Mouse (Mus musculus): ENCODE results near the gene Peli3. TPM values are rescaled to one million over a fixed set of nuclear protein-coding genes. Genes with fewer than 3 reads are reported as not detected.

The Peli3 gene
- polyA plus RNA-seq, 1 experiment: 22.6 TPM

DNA sequence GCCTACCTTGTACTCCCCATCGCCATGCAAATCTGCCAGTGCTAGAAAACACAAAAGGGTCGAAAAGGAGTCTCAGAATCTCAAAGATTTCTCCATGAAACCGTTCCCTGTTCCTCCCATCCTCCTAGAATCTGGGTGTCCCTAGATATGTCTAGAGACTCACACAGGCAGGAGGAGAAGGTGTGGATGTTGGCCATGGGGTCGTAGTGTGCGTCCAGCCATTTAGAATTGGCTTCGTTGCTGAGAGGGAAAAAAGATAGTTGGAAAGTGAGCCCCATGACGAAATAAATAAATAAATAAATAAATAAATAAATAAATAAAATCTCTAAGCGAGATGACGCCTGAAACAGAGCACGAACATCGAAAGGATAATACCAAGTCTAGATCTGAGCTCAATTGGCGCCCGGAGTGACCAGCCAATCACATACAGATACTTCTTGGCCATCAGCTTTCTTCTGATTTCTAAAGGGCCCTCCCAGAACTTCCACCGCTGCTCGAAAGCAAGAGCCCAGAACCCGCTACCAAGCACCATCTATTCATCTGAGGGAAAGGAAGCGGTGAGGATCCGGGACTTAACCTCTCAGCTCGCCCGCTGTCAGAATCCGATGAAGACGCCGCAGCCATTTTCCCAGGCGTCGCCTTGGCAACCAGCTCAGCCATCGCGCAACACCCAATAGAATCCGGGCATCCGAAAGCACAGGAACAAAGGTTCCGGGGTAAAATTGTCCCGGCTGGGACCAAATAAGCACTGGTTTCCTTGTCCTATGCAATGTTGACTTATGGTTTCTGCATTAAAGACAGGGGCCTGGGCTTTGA is 36.7 kb downstream of the Peli3 start, which contains the start of gene Bbs1:
Bbs1 (minus strand) TSS at position 650 of the 816 bp plus-strand sequence.
- Histone ChIP-seq H3K4me3 (replicated peaks; ENCODE audit: insufficient read depth, low read depth, low read length) (peak within 1 kb of the TSS; percentile 100), H3K27me3 (ENCODE audit: control insufficient read depth, insufficient read depth, low read length) (no peaks in the 10 kb centered on the region), H3K27ac (ENCODE audit: insufficient read depth, low read length) (peak within 1 kb of the TSS; percentile 48; the same call in 1 of the 2 replicates), H3K4me1 (ENCODE audit: control insufficient read depth, insufficient read depth, low read length) (peaks cover 2% of the 10 kb centered on the region; the same call in 1 of the 2 replicates)
- peak; percentile 78 to 85 for DNase-seq
- 4% methylated on average over 31 of the region's 31 CpGs for WGBS
- TF ChIP-seq CTCF (IDR thresholded peaks at IDR 0.05; ENCODE audit: borderline replicate concordance, insufficient read depth, low read depth, low read length): no peak
- TF ChIP-seq POLR2A (IDR thresholded peaks at IDR 0.05; ENCODE audit: borderline replicate concordance, insufficient read depth, low read length): peak; percentile 65; the same call in 1 of the 2 replicates

DNA sequence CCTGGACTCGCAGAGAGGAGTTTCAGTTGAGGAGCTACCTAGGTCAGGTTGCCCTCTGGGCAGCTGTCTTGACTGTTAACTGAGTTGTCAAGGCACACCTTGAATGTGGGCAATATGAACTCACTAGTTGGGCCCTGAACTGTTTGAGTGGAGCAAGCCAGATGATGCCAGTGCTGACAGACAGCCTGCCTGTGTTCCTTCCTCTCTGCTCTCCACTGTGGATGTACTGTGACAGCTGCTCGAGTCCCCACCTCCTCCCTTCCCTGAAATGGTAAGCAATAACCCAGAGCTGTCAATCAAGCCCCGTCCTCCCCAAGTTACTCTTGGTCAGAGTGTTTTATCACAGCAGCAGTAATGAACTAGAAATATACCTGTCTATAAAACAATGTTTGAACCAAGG is 43.0 kb downstream of the Peli3 start:
- H3K4me1 ChIP-seq (ENCODE audit: control insufficient read depth, insufficient read depth, low read length): no peaks in the 10 kb centered on the region
- 75% methylated on average over 3 of the region's 3 CpGs for WGBS
- DNase-seq: no peak
- no peaks in the 10 kb centered on the region for H3K27me3 ChIP-seq (ENCODE audit: control insufficient read depth, insufficient read depth, low read length)
- TF ChIP-seq CTCF (IDR thresholded peaks at IDR 0.05; ENCODE audit: borderline replicate concordance, insufficient read depth, low read depth, low read length) (no peak), POLR2A (IDR thresholded peaks at IDR 0.05; ENCODE audit: borderline replicate concordance, insufficient read depth, low read length) (no peak)
- H3K27ac ChIP-seq (ENCODE audit: insufficient read depth, low read length): no peak overlapping the region
- no peak overlapping the region for H3K4me3 ChIP-seq (replicated peaks; ENCODE audit: insufficient read depth, low read depth, low read length)

DNA sequence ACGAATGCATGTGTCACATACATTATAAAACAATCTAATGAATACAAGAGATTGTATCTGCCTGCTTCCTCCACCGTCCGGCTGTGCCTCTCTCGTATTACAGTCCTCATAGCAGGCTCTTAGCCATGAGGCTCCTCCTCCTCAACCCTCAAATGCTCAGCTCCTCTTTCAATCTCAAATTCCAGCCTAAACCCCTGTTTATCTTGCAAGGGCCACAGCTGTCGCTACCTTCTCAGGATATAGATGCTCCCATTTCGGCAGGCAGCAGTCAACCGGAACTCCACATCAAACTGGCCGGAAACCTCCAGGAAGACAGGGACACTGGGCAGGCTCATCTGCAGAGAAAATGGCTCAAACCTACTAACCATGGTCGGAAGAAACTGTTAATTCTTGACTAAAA is 44.0 kb downstream of the Peli3 start:
- TF ChIP-seq CTCF (IDR thresholded peaks at IDR 0.05; ENCODE audit: borderline replicate concordance, insufficient read depth, low read depth, low read length): no peak
- TF ChIP-seq POLR2A (IDR thresholded peaks at IDR 0.05; ENCODE audit: borderline replicate concordance, insufficient read depth, low read length): no peak
- no peak overlapping the region for H3K4me3 ChIP-seq (replicated peaks; ENCODE audit: insufficient read depth, low read depth, low read length)

DNA sequence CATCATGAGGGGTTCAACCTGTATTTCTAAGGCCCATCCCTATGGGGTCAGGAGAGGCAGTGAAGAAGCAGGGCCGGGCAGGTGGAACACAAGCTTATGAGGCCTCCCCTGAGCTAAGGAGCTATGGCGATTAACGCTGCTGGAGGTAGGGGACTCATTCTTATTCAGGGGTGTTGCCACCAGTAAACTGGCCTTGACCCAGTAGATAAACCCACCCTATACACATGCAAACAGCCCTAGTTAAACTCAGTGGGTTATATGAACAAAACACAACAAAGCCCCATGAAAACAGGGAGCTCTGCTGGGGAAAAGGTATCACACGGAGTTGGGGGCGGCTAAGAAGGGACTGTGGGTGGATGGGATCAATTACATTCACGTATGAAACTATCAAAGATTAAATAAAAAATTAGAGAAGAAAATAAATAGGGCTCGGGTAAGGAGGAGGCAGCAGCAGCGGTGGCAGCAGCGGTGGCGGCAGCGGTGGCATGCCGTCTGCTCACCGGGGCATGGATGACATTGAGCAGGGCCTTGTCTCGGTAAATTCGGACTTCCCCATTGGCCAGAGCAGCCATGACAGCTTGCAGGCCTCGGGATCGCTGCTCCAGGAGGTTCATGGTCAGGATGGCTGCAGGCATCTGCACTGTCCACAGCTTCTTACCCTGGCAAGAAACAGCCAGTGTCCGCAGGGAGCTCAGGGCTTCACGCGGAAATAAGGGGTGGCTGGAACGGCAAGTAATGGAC is 46.0 kb downstream of the Peli3 start:
- H3K4me1 ChIP-seq (ENCODE audit: control insufficient read depth, insufficient read depth, low read length): no peaks in the 10 kb centered on the region
- H3K4me3 ChIP-seq (replicated peaks; ENCODE audit: insufficient read depth, low read depth, low read length): no peak overlapping the region
- no peak for TF ChIP-seq POLR2A (IDR thresholded peaks at IDR 0.05; ENCODE audit: borderline replicate concordance, insufficient read depth, low read length)
- TF ChIP-seq CTCF (IDR thresholded peaks at IDR 0.05; ENCODE audit: borderline replicate concordance, insufficient read depth, low read depth, low read length): no peak
- no peak for DNase-seq
- WGBS: 59% methylated on average over 21 of the region's 21 CpGs
- no peak overlapping the region for H3K27ac ChIP-seq (ENCODE audit: insufficient read depth, low read length)
- no peaks in the 10 kb centered on the region for H3K27me3 ChIP-seq (ENCODE audit: control insufficient read depth, insufficient read depth, low read length)

More for the DNA sequence above, 44.0 kb downstream of the Peli3 start:
- DNase-seq: no peak
- no peak overlapping the region for H3K27ac ChIP-seq (ENCODE audit: insufficient read depth, low read length)
- no peaks in the 10 kb centered on the region for H3K4me1 ChIP-seq (ENCODE audit: control insufficient read depth, insufficient read depth, low read length)
- WGBS: 88% methylated on average over 9 of the region's 9 CpGs
- no peaks in the 10 kb centered on the region for H3K27me3 ChIP-seq (ENCODE audit: control insufficient read depth, insufficient read depth, low read length)

DNA sequence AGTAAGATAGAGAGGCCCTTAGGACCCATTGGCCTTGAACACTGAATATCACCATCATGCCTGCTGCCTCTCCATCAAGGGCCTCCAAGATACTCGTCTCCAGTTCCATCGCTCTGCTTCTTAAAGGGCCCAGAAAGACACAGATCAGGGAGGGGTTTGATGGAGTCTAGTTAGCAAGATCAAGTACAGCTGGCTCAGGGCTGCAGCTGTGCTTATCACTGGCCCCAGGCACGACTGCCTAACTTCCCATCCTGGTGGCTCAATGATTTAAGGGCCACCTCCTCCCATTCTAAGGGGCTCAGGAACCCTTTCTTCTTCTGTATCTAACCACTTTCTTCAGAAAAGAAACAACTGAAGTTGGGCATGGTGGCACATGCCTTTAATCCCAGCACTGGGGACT is 51.1 kb downstream of the Peli3 start:
- TF ChIP-seq CTCF (IDR thresholded peaks at IDR 0.05; ENCODE audit: borderline replicate concordance, insufficient read depth, low read depth, low read length) (no peak), POLR2A (IDR thresholded peaks at IDR 0.05; ENCODE audit: borderline replicate concordance, insufficient read depth, low read length) (no peak)

DNA sequence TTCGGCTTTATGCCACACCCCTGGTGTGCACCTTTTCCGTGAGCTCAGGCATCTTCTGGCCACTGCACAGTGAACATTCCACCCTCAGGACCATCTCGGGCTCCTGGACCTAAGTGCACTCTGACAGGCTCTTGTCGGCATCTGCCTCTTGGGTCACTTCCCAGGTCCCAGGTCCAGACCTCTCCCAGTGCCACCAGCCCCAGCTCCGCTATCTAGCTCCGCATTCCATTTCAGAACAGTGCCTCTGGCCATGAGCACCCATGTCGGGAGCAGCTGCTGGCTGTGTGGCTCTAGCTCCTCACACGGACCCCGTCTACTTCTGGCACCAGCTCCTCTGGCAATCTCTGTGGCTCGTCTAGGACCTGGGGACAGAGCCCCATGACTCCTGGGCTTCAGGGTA is 53.1 kb downstream of the Peli3 start:
- H3K27ac ChIP-seq (ENCODE audit: insufficient read depth, low read length): no peak overlapping the region
- H3K4me3 ChIP-seq (replicated peaks; ENCODE audit: insufficient read depth, low read depth, low read length): no peak overlapping the region
- DNase-seq: no peak
- 75% methylated on average over 10 of the region's 10 CpGs for WGBS
- no peaks in the 10 kb centered on the region for H3K4me1 ChIP-seq (ENCODE audit: control insufficient read depth, insufficient read depth, low read length)
- H3K27me3 ChIP-seq (ENCODE audit: control insufficient read depth, insufficient read depth, low read length): no peaks in the 10 kb centered on the region
- no peak for TF ChIP-seq POLR2A (IDR thresholded peaks at IDR 0.05; ENCODE audit: borderline replicate concordance, insufficient read depth, low read length)
- TF ChIP-seq CTCF (IDR thresholded peaks at IDR 0.05; ENCODE audit: borderline replicate concordance, insufficient read depth, low read depth, low read length): no peak

More for the DNA sequence above, 51.1 kb downstream of the Peli3 start:
- Histone ChIP-seq H3K27me3 (ENCODE audit: control insufficient read depth, insufficient read depth, low read length) (no peaks in the 10 kb centered on the region), H3K4me1 (ENCODE audit: control insufficient read depth, insufficient read depth, low read length) (no peaks in the 10 kb centered on the region), H3K27ac (ENCODE audit: insufficient read depth, low read length) (no peak overlapping the region), H3K4me3 (replicated peaks; ENCODE audit: insufficient read depth, low read depth, low read length) (no peak overlapping the region)
- WGBS: 79% methylated on average over 3 of the region's 3 CpGs
- DNase-seq: no peak

DNA sequence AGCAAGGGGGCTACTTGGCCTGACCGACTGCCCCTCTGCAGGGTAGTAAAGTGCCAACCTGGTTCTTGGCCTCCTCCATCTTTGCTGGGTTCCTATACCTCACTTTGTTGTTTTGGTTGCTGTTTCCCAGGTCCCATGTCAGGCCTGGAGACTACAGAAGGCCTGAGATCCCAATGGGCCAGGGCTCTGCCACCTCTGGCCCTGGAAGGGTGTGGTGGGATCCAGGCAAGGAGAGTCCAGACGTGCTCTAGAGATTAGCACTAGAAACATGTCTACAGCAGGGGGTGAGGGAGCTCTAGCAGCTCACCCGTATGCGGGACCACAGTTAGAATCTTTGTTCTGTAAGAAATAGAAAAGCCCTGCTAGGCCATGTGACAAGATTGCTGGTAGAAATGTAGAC is 59.0 kb downstream of the Peli3 start:
- Histone ChIP-seq H3K4me3 (replicated peaks; ENCODE audit: insufficient read depth, low read depth, low read length) (no peak overlapping the region), H3K4me1 (ENCODE audit: control insufficient read depth, insufficient read depth, low read length) (no peaks in the 10 kb centered on the region), H3K27me3 (ENCODE audit: control insufficient read depth, insufficient read depth, low read length) (no peaks in the 10 kb centered on the region), H3K27ac (ENCODE audit: insufficient read depth, low read length) (no peak overlapping the region)
- WGBS: 84% methylated on average over 4 of the region's 4 CpGs
- no peak for DNase-seq
- no peak for TF ChIP-seq CTCF (IDR thresholded peaks at IDR 0.05; ENCODE audit: borderline replicate concordance, insufficient read depth, low read depth, low read length)
- TF ChIP-seq POLR2A (IDR thresholded peaks at IDR 0.05; ENCODE audit: borderline replicate concordance, insufficient read depth, low read length): no peak

Other genes with a start within 250 kb of the Peli3 start
- gene Gm960, start 244.5 kb downstream of the Peli3 start, polyA plus RNA-seq (2012; rRNA removed): 4.6 and 5.4 TPM in 2 replicates
- 132 and 147 TPM in 2 replicates for gene Sptbn2, start 232.0 kb downstream of the Peli3 start, polyA plus RNA-seq (2012; rRNA removed)
- 29.8 and 30.5 TPM in 2 replicates for gene Rbm4b, start 186.6 kb downstream of the Peli3 start, polyA plus RNA-seq (2012; rRNA removed)
- gene Rbm4, start 149.2 kb downstream of the Peli3 start, polyA plus RNA-seq (2012; rRNA removed): 77.5 and 86.1 TPM in 2 replicates
- 14.4 and 17.9 TPM in 2 replicates for gene Gm21992, start 131.5 kb downstream of the Peli3 start, polyA plus RNA-seq (2012; rRNA removed)
- gene Rbm14, start 131.5 kb downstream of the Peli3 start, polyA plus RNA-seq (2012; rRNA removed): 27.4 and 32.1 TPM in 2 replicates
- 49.5 and 52.7 TPM in 2 replicates for gene Ccs, start 103.8 kb downstream of the Peli3 start, polyA plus RNA-seq (2012; rRNA removed)
- 0.62 and 0.64 TPM in 2 replicates for gene Ccdc87, start 103.8 kb downstream of the Peli3 start, polyA plus RNA-seq (2012; rRNA removed)
- 211 and 216 TPM in 2 replicates for gene Ctsf, start 88.0 kb downstream of the Peli3 start, polyA plus RNA-seq (2012; rRNA removed)
- gene Actn3, start 65.2 kb downstream of the Peli3 start, polyA plus RNA-seq (2012; rRNA removed): 1.7 and 2.0 TPM in 2 replicates
- 36.2 and 37.0 TPM in 2 replicates for gene Zdhhc24, start 64.5 kb downstream of the Peli3 start, polyA plus RNA-seq (2012; rRNA removed)
- gene Bbs1, start 36.5 kb downstream of the Peli3 start, polyA plus RNA-seq (2012; rRNA removed): 17.6 and 19.2 TPM in 2 replicates
- gene Dpp3, start 14.8 kb downstream of the Peli3 start, polyA plus RNA-seq (2012; rRNA removed): 61.0 and 61.2 TPM in 2 replicates
- 68.5 and 74.2 TPM in 2 replicates for gene Mrpl11, start 19.0 kb upstream of the Peli3 start, polyA plus RNA-seq (2012; rRNA removed)
- 2.5 and 2.9 TPM in 2 replicates for gene Npas4, start 47.2 kb upstream of the Peli3 start, polyA plus RNA-seq (2012; rRNA removed)
- gene Slc29a2, start 80.7 kb upstream of the Peli3 start, polyA plus RNA-seq (2012; rRNA removed): 23.8 and 24.0 TPM in 2 replicates
- gene B4gat1, start 95.7 kb upstream of the Peli3 start, polyA plus RNA-seq (2012; rRNA removed): 104 and 108 TPM in 2 replicates
- 5.0 and 5.7 TPM in 2 replicates for gene AC124502.3, start 95.8 kb upstream of the Peli3 start, polyA plus RNA-seq (2012; rRNA removed)
- gene Brms1, start 98.2 kb upstream of the Peli3 start, polyA plus RNA-seq (2012; rRNA removed): 17.6 and 20.8 TPM in 2 replicates
- 2.8 and 3.7 TPM in 2 replicates for gene Rin1, start 107.4 kb upstream of the Peli3 start, polyA plus RNA-seq (2012; rRNA removed)
- gene Cd248, start 125.0 kb upstream of the Peli3 start, polyA plus RNA-seq (2012; rRNA removed): 4.5 and 4.9 TPM in 2 replicates
- 84.0 and 102 TPM in 2 replicates for gene Tmem151a, start 142.4 kb upstream of the Peli3 start, polyA plus RNA-seq (2012; rRNA removed)
- 98.4 and 103 TPM in 2 replicates for gene Yif1a, start 145.4 kb upstream of the Peli3 start, polyA plus RNA-seq (2012; rRNA removed)
- gene Cnih2, start 155.4 kb upstream of the Peli3 start, polyA plus RNA-seq (2012; rRNA removed): 89.3 and 90.3 TPM in 2 replicates
- gene Rab1b, start 163.9 kb upstream of the Peli3 start, polyA plus RNA-seq (2012; rRNA removed): 191 and 195 TPM in 2 replicates
- 318 and 338 TPM in 2 replicates for gene Klc2, start 175.4 kb upstream of the Peli3 start, polyA plus RNA-seq (2012; rRNA removed)

Data from cerebellum, adult 2 months (tissue).